Mouse (Mus musculus) embryonic fibroblast, embryonic 13.5 days (primary cell): ENCODE data around the gene Map3k14.

ENCODE experiments used
- CTCF ChIP-seq: IDR thresholded peaks from 2 replicates; pipeline ENCODE4 v1.5.1; 2011; ENCODE audit warnings: mild to moderate bottlenecking, control low read depth, low read length, moderate library complexity, borderline replicate concordance; ENCODE audit not compliant: insufficient read depth
- POLR2A ChIP-seq: IDR thresholded peaks from 2 replicates; pipeline ENCODE4 v1.6.1; 2011; ENCODE audit warnings: low read depth, mild to moderate bottlenecking, control low read depth, low read length, moderate library complexity

DNA sequence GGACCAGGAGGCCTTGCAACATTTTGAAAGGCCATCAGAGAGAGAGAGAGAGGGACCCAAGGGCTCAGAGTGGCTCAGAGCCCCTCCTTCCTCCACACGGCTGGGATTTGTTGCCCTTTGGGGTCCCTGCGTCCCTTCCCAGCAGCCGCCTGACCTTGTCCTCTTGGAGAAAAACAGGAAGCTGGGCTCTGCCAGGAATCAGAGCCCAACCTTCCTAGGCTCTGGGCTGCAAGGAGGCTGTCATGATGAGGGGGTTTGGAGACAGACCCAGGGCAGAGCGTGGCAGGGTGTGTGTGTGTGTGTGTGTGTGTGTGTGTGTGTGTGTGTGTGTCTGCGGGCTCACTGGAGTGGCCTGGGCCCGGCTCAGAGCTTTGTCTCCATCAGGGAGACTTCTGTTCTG, 18.7 kb upstream of the Map3k14 start:
- no peak for TF ChIP-seq POLR2A
- TF ChIP-seq CTCF: no peak
